Mouse (Mus musculus): ENCODE data around the gene Shtn1. TPM values are rescaled to one million over a fixed set of nuclear protein-coding genes. Genes with fewer than 3 reads are reported as not detected.

Gene Shtn1
- polyA plus RNA-seq, 1 experiment from 2014 or later, result 2.3 TPM

- Histone ChIP-seq H3K4me2 (replicated peaks; ENCODE audit: low read depth, low read length) (no peak overlapping the region), H3K36me3 (ENCODE audit: control insufficient read depth, insufficient read depth, low read length) (no peaks in the 10 kb centered on the region), H3K27ac (ENCODE audit: low read depth, low read length) (no peak overlapping the region), H3K4me1 (ENCODE audit: control insufficient read depth, insufficient read depth, low read length) (no peaks in the 10 kb centered on the region), H3K4me3 (ENCODE audit: low read length) (no peak overlapping the region), H3K9ac (ENCODE audit: low read depth, low read length) (no peak overlapping the region), H3K27me3 (ENCODE audit: control insufficient read depth, insufficient read depth, low read length) (peaks cover 35% of the 10 kb centered on the region), H3K9me3 (ENCODE audit: control insufficient read depth, low read length) (no peaks in the 10 kb centered on the region)
- no peak for ATAC-seq (ENCODE audit: low FRiP score, low TSS enrichment)
- 16% methylated on average over 4 of the region's 4 CpGs for WGBS
Measured at GRCm38 (mm10) chr19:58933062-58933461, 142.8 kb downstream of the Shtn1 start.

DNA sequence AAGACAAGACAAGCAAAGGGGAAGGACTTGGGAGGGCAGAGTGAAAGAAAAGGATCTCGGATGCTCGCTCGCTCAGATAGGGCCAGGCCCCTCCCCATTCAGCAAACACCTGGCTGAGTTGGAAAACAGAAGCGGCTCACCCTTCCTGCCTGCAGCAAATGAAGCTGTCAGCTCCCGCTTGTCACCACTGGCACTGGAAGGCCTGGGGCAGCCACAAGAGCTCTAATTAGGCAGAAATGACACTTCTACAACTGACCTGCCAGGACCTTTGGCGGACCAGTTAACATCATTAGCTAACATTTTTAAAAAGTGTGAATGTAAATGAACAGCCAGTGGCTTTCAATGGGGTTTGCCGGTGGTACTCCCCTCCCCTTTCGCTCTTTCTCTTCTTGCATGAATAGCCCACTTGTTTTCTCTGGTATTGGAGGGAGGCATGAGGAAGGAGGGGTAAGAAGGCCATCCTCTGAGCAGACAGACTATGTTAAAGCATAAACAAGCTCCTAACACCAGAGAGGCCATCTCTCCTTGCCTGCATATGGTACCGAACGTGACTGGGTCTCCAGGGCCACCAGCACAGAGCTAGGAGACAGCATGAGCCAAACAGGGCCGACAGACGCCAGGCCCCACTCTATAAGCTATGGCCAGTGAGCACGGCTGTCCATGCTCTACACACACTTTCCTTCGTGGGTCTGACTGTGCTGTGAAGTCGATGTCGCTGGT, 144.7 kb downstream of the Shtn1 start:
- Histone ChIP-seq H3K4me3 (ENCODE audit: low read length) (no peak overlapping the region), H3K36me3 (ENCODE audit: control insufficient read depth, insufficient read depth, low read length) (no peaks in the 10 kb centered on the region), H3K4me1 (ENCODE audit: control insufficient read depth, insufficient read depth, low read length) (no peaks in the 10 kb centered on the region), H3K9ac (ENCODE audit: low read depth, low read length) (no peak overlapping the region), H3K4me2 (replicated peaks; ENCODE audit: low read depth, low read length) (no peak overlapping the region), H3K27ac (ENCODE audit: low read depth, low read length) (no peak overlapping the region), H3K27me3 (ENCODE audit: control insufficient read depth, insufficient read depth, low read length) (peaks cover 35% of the 10 kb centered on the region), H3K9me3 (ENCODE audit: control insufficient read depth, low read length) (no peaks in the 10 kb centered on the region)
- ATAC-seq (ENCODE audit: low FRiP score, low TSS enrichment), result no peak
- 34% methylated on average over 16 of the region's 16 CpGs for WGBS

Other genes starting within 250 kb of the Shtn1 start
- 0.54 and 0.70 TPM in 2 replicates for gene Eno4, start 132.7 kb downstream of the Shtn1 start, polyA plus RNA-seq (2014; fragmentation: Nextera tagmentation; extraction: Ambion mirVana)
- 8.1 and 9.5 TPM in 2 replicates for gene Hspa12a, start 132.4 kb downstream of the Shtn1 start, polyA plus RNA-seq (2014; fragmentation: Nextera tagmentation; extraction: Ambion mirVana)
- gene Vax1, start 94.0 kb upstream of the Shtn1 start, polyA plus RNA-seq (2014; fragmentation: Nextera tagmentation; extraction: Ambion mirVana), result not detected in 2 replicates
- not detected in 2 replicates for gene Kcnk18, start 143.1 kb upstream of the Shtn1 start, polyA plus RNA-seq (2014; fragmentation: Nextera tagmentation; extraction: Ambion mirVana)
- 5.0 and 7.6 TPM in 2 replicates for gene Slc18a2, start 184.8 kb upstream of the Shtn1 start, polyA plus RNA-seq (2014; fragmentation: Nextera tagmentation; extraction: Ambion mirVana)
- 37.8 and 48.6 TPM in 2 replicates for gene Rps12-ps3, start 246.2 kb upstream of the Shtn1 start, polyA plus RNA-seq (2014; fragmentation: Nextera tagmentation; extraction: Ambion mirVana)